Mouse (Mus musculus): ENCODE data around the gene Elk4. TPM values are rescaled to one million over a fixed set of nuclear protein-coding genes. Genes with fewer than 3 reads are reported as not detected.

The Elk4 gene
- polyA plus RNA-seq, 1 experiment, result 18.6 TPM

- Histone ChIP-seq H3K4me3 (replicated peaks; ENCODE audit: insufficient read depth, low read depth, low read length) (no peak overlapping the region), H3K4me1 (ENCODE audit: control insufficient read depth, insufficient read depth, low read length) (peaks cover 10% of the 10 kb centered on the region), H3K27ac (ENCODE audit: insufficient read depth, low read length) (no peak overlapping the region), H3K27me3 (ENCODE audit: control insufficient read depth, insufficient read depth, low read length) (no peaks in the 10 kb centered on the region)
- 88% methylated on average over 8 of the region's 8 CpGs for WGBS
- no peak for TF ChIP-seq CTCF (IDR thresholded peaks at IDR 0.05; ENCODE audit: borderline replicate concordance, insufficient read depth, low read depth, low read length)
- no peak for TF ChIP-seq POLR2A (IDR thresholded peaks at IDR 0.05; ENCODE audit: borderline replicate concordance, insufficient read depth, low read length)
- no peak for DNase-seq
Measured at GRCm38 (mm10) chr1:132069436-132069835, 62.0 kb downstream of the Elk4 start.

- TF ChIP-seq POLR2A (IDR thresholded peaks at IDR 0.05; ENCODE audit: borderline replicate concordance, insufficient read depth, low read length) (no peak), CTCF (IDR thresholded peaks at IDR 0.05; ENCODE audit: borderline replicate concordance, insufficient read depth, low read depth, low read length) (no peak)
- Histone ChIP-seq H3K27me3 (ENCODE audit: control insufficient read depth, insufficient read depth, low read length) (no peaks in the 10 kb centered on the region), H3K4me1 (ENCODE audit: control insufficient read depth, insufficient read depth, low read length) (no peaks in the 10 kb centered on the region; the same call in 1 of the 2 replicates), H3K27ac (ENCODE audit: insufficient read depth, low read length) (no peak overlapping the region), H3K4me3 (replicated peaks; ENCODE audit: insufficient read depth, low read depth, low read length) (no peak overlapping the region)
- DNase-seq, result no peak
- WGBS, result 95% methylated on average over 3 of the region's 3 CpGs
Measured at GRCm38 (mm10) chr1:132070659-132071058, 63.3 kb downstream of the Elk4 start.

DNA sequence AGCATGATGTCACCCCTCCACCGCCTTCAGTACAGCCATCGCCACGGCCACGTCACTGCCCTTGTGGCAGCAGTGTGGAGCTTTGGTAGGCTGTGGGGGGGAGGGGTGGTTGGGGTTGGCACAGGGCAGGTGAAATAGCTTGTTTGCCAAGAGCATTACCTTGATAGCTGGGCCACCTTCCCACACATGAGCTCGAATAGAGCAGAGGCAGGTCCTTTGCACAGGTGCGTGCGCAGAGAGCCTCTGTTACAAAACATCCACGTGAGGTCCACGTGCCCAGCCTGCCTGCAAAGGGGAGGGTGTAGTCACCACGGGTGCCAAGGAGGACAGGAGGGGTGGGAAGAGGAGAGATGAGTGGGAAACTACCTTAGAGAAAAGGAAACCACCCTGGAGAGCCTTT is 68.2 kb downstream of the Elk4 start:
- no peaks in the 10 kb centered on the region for H3K27me3 ChIP-seq (ENCODE audit: control insufficient read depth, insufficient read depth, low read length)
- WGBS, result 84% methylated on average over 10 of the region's 10 CpGs
- no peak for TF ChIP-seq POLR2A (IDR thresholded peaks at IDR 0.05; ENCODE audit: borderline replicate concordance, insufficient read depth, low read length)
- TF ChIP-seq CTCF (IDR thresholded peaks at IDR 0.05; ENCODE audit: borderline replicate concordance, insufficient read depth, low read depth, low read length), result no peak
- no peak overlapping the region for H3K27ac ChIP-seq (ENCODE audit: insufficient read depth, low read length)
- H3K4me3 ChIP-seq (replicated peaks; ENCODE audit: insufficient read depth, low read depth, low read length), result no peak overlapping the region
- H3K4me1 ChIP-seq (ENCODE audit: control insufficient read depth, insufficient read depth, low read length), result no peaks in the 10 kb centered on the region
- DNase-seq, result no peak

DNA sequence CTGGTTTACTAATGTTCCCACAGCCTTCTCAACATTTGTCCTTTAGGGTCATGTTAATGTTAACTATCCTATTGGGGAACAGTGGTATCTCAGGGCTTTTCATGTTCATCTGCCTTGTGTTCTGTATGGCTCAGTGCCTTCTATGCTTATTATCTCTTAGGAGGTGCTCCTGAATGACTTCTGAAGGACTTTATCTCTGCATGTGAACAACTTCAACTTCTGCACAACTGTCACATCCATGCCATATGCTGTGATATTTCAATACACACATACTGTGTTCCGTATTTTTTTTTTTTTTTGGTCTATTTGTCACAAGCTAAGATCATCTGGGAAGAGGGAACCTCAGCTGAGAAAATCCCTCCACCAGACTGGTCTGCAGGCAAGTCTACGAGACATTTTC is 71.0 kb downstream of the Elk4 start:
- no peaks in the 10 kb centered on the region for H3K27me3 ChIP-seq (ENCODE audit: control insufficient read depth, insufficient read depth, low read length)
- TF ChIP-seq CTCF (IDR thresholded peaks at IDR 0.05; ENCODE audit: borderline replicate concordance, insufficient read depth, low read depth, low read length) (no peak), POLR2A (IDR thresholded peaks at IDR 0.05; ENCODE audit: borderline replicate concordance, insufficient read depth, low read length) (no peak)
- no peak overlapping the region for H3K27ac ChIP-seq (ENCODE audit: insufficient read depth, low read length)
- 89% methylated on average over 2 of the region's 2 CpGs for WGBS
- DNase-seq, result no peak
- no peaks in the 10 kb centered on the region for H3K4me1 ChIP-seq (ENCODE audit: control insufficient read depth, insufficient read depth, low read length)
- no peak overlapping the region for H3K4me3 ChIP-seq (replicated peaks; ENCODE audit: insufficient read depth, low read depth, low read length)

Other genes with a start within 250 kb of the Elk4 start
- gene Pm20d1, start 210.2 kb upstream of the Elk4 start, polyA plus RNA-seq (2012; rRNA removed), result 2.1 and 2.7 TPM in 2 replicates
- gene Slc41a1, start 180.1 kb upstream of the Elk4 start, polyA plus RNA-seq (2012; rRNA removed), result 55.3 and 55.5 TPM in 2 replicates
- 11.9 and 13.3 TPM in 2 replicates for gene Rab29, start 140.4 kb upstream of the Elk4 start, polyA plus RNA-seq (2012; rRNA removed)
- gene Nucks1, start 97.1 kb upstream of the Elk4 start, polyA plus RNA-seq (2012; rRNA removed), result 47.4 and 49.5 TPM in 2 replicates
- gene Slc45a3, start 44.6 kb upstream of the Elk4 start, polyA plus RNA-seq (2012; rRNA removed), result 4.3 and 4.5 TPM in 2 replicates
- 42.8 and 52.9 TPM in 2 replicates for gene Mfsd4a, start 60.5 kb downstream of the Elk4 start, polyA plus RNA-seq (2012; rRNA removed)
- 32.1 and 35.8 TPM in 2 replicates for gene Cdk18, start 132.1 kb downstream of the Elk4 start, polyA plus RNA-seq (2012; rRNA removed)
- gene Lemd1, start 183.8 kb downstream of the Elk4 start, polyA plus RNA-seq (2012; rRNA removed), result 7.1 and 7.6 TPM in 2 replicates
- gene AC124108.1, start 183.8 kb downstream of the Elk4 start, polyA plus RNA-seq (2012; rRNA removed), result 3.2 and 3.6 TPM in 2 replicates
- not detected in 2 replicates for gene Gm10188, start 222.2 kb downstream of the Elk4 start, polyA plus RNA-seq (2012; rRNA removed)

Measured in cerebellum, adult 2 months (tissue).